Mouse (Mus musculus) liver, embryonic 14.5 days (tissue): ENCODE measurements around the gene Cryba4. TPM values are rescaled to one million over a fixed set of nuclear protein-coding genes. Genes with fewer than 3 reads are reported as not detected.
A peak's percentile ranks its signal among the peaks of the same experiment; 100 is the strongest.

Source experiments
- ATAC-seq: fragments of 200-750 bp; cut with Nextera tagmentation; 2 replicates; pipeline ENCODE4 v1.8.0; 2017; ENCODE audit warnings: moderate number of reproducible peaks, mild to moderate bottlenecking, moderate library complexity; ENCODE audit not compliant: insufficient read depth
- DNase-seq, 3 experiments: peaks; one replicate each; pipeline ENCODE4 v3.0.0-alpha.2; 2012 to 2013; ENCODE audit warnings: low read depth in 3 of 3, low spot score in 3 of 3
- H3K27ac ChIP-seq: fragments of 300-500 bp; sonication (generic); 2 replicates; pipeline ENCODE4 v1.5.1; 2014; ENCODE audit warnings: moderate library complexity, mild to moderate bottlenecking, control low read depth, inconsistent platforms
- H3K27me3 ChIP-seq: fragments of 300-500 bp; sonication (generic); 2 replicates; pipeline ENCODE4 v1.6.1; 2014; ENCODE audit warnings: mild to moderate bottlenecking, low read length, moderate library complexity; ENCODE audit not compliant: control insufficient read depth, insufficient read depth
- H3K36me3 ChIP-seq: fragments of 300-500 bp; sonication (generic); replicated peaks from 2 replicates; pipeline ENCODE4 v1.6.1; 2014; ENCODE audit warnings: low read depth; ENCODE audit not compliant: control insufficient read depth, insufficient read depth
- H3K4me1 ChIP-seq, 2 experiments: fragments of 200-500 bp in 1 of 2; fragments of 300-500 bp in 1 of 2; sonication (generic) in 1 of 2; replicated peaks; 2 replicates each; pipeline ENCODE4 v1.6.1; 2012 to 2014; ENCODE audit warnings: antibody characterized with exemption in 1 of 2, inconsistent platforms in 1 of 2, low read length in 1 of 2; ENCODE audit not compliant: control insufficient read depth in 2 of 2, insufficient read depth in 2 of 2
- H3K4me2 ChIP-seq: fragments of 300-500 bp; sonication (generic); 2 replicates; pipeline ENCODE4 v1.6.1; 2014; ENCODE audit warnings: low read depth, mild to moderate bottlenecking, control low read depth, moderate library complexity
- H3K4me3 ChIP-seq, 2 experiments: fragments of 200-500 bp in 1 of 2; fragments of 300-500 bp in 1 of 2; sonication (generic) in 1 of 2; 2 replicates each; pipeline ENCODE4 v1.5.1; 2012 to 2014; ENCODE audit warnings: low read depth in 2 of 2, low read length in 2 of 2, mild to moderate bottlenecking in 2 of 2, control low read depth in 1 of 2, inconsistent platforms in 1 of 2, moderate library complexity in 1 of 2; ENCODE audit not compliant: insufficient read depth in 1 of 2
- H3K9ac ChIP-seq: fragments of 300-500 bp; sonication (generic); replicated peaks from 2 replicates; pipeline ENCODE4 v1.6.1; 2014; ENCODE audit warnings: mild to moderate bottlenecking, control low read depth, moderate library complexity
- H3K9me3 ChIP-seq: fragments of 300-500 bp; sonication (generic); 2 replicates; pipeline ENCODE4 v1.6.1; 2016; ENCODE audit warnings: low read length, mixed read lengths; ENCODE audit not compliant: control insufficient read depth
- CTCF ChIP-seq: IDR thresholded peaks from 2 replicates; pipeline ENCODE4 v1.5.1; 2016; ENCODE audit warnings: antibody characterized with exemption, low read depth, control low read depth
- EP300 ChIP-seq: IDR thresholded peaks from 2 replicates; pipeline ENCODE4 v1.6.1; 2016; ENCODE audit warnings: antibody characterized with exemption, low read depth
- WGBS: fragments of 180-500 bp; shearing (Covaris S2); extraction: QIAGEN DNeasy Blood & Tissue Kit; methylation state at CpG from one replicate; pipeline ENCODE4 v1.1.7; 2014; ENCODE audit not compliant: insufficient replicate concordance; 5-methylcytosine and 5-hydroxymethylcytosine counted together
- polyA plus RNA-seq, 2 experiments: library from polyadenylated mRNA; depleted of rRNA in 1 of 2; stranded (reverse) in 1 of 2; unstranded in 1 of 2; fragments of >200 nt; fragmentation: Nextera tagmentation in 1 of 2; extraction: Ambion mirVana in 1 of 2; gene quantifications; 2 replicates each; pipeline versions ENCODE4 v1.2.1 to v1.2.3; 2012 to 2014

Gene Cryba4
- polyA plus RNA-seq, 2 experiments: 0.39 to 0.95 TPM

DNA sequence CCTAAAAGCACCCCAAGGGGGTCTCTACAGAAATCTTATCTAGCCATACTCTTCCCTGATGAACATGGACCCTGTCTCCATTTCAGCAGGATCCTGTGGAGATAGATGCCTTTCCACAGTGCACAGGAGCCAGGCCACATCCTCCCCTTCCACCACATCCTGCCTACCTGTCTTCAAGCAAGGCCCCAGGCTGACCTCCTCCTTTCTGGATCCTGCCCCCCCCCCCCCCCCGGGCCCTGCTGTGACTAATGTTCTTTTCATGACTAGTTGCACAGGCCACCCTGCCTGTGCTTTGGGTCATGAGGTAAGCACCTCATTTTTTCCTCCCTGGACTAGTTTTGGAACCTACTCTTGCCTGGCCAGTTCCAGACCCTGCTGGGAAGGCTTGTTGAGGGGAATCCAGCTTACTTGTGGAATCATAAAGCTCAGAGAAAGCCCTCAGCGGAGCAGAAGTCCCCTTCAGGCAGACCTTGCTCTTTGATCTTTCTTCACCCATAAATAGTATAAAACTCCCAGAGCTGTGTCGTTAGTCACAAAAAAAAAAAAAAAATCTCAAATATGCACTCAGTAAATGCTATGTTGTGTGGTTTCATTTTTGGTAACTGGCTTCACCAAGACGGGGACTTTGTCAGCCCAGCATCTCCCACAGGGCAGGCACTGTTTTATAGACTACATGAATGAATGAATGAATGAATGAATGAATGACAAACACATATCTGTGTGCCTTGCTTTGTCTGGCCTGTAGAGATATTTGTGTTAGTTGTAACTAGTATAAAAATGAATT lies 22.9 kb upstream of the Cryba4 start:
- H3K9ac ChIP-seq: no peak overlapping the region

DNA sequence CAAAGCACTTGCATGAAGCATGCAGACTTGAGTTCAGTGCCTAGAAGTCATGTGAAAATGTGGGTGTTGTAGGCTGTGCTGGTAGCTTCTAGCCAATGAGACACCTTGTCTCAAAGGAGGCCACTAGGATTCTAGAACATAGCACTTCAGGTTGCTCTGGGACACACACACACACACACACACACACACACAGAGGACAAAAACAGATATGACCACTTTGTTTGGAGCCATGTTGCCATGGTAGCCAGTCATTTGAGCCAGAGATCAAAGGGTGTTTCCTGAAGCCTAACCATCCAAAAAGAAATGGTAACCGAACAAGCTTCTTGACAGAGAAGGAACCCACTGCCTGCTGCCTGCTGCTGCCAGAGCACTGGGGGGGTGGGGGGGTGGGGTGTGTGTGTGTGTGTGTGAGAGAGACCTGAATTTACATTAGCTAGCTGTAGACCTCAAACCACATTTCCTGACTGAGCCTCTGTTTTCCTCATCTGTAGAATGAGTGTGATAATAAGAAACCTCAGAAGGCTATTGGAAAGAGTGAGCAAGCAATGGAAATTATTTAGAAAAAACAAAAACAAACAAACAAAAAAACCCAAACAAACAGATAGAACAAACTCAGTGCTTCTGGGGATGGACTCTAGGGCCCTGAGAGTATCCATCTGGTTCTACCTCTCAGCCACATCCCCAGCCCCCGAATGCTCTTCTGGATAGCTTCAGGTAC lies 21.6 kb upstream of the Cryba4 start:
- Histone ChIP-seq H3K4me2 (no peak overlapping the region), H3K27me3 (no peaks in the 10 kb centered on the region), H3K36me3 (no peaks in the 10 kb centered on the region), H3K9me3 (no peaks in the 10 kb centered on the region), H3K27ac (no peak overlapping the region), H3K9ac (no peak overlapping the region), H3K4me1 (peaks cover 13 to 17% of the 10 kb centered on the region in 2 experiments), H3K4me3 (no peak overlapping the region)
- DNase-seq: peak in 1 of 3 experiments; percentile 47
- no peak for ATAC-seq
- WGBS: 37% methylated on average over 2 of the region's 2 CpGs
- no peak for TF ChIP-seq CTCF
- TF ChIP-seq EP300: no peak

More for the DNA sequence above, 22.9 kb upstream of the Cryba4 start:
- H3K27me3 ChIP-seq: no peaks in the 10 kb centered on the region
- TF ChIP-seq EP300 (no peak), CTCF (no peak)
- peaks cover 16 to 30% of the 10 kb centered on the region in 2 experiments for H3K4me1 ChIP-seq
- WGBS: 45% methylated on average over 4 of the region's 4 CpGs
- DNase-seq (no peak), ATAC-seq (no peak)
- no peaks in the 10 kb centered on the region for H3K9me3 ChIP-seq
- H3K4me3 ChIP-seq: peak overlapping the region in 1 of 2 experiments; percentile 73; a peak in 2 of 4 replicates
- H3K27ac ChIP-seq: no peak overlapping the region
- peak overlapping the region; percentile 81 for H3K4me2 ChIP-seq
- no peaks in the 10 kb centered on the region for H3K36me3 ChIP-seq

GRCm38 (mm10) chr5:112272934-112273333 lies 20.6 kb upstream of the Cryba4 start:
- H3K9ac ChIP-seq: no peak overlapping the region
- peaks cover 10% of the 10 kb centered on the region in 2 experiments for H3K4me1 ChIP-seq
- no peak for TF ChIP-seq EP300
- no peak overlapping the region for H3K4me2 ChIP-seq
- DNase-seq: no peak
- H3K9me3 ChIP-seq: no peaks in the 10 kb centered on the region
- ATAC-seq: no peak
- H3K4me3 ChIP-seq: no peak overlapping the region
- no peak overlapping the region for H3K27ac ChIP-seq
- no peaks in the 10 kb centered on the region for H3K36me3 ChIP-seq
- no peaks in the 10 kb centered on the region for H3K27me3 ChIP-seq
- 55% methylated on average over 2 of the region's 2 CpGs for WGBS

GRCm38 (mm10) chr5:112270764-112271541 lies 18.6 kb upstream of the Cryba4 start:
- H3K4me1 ChIP-seq: peaks cover 4 to 13% of the 10 kb centered on the region in 2 experiments
- no peak overlapping the region for H3K4me3 ChIP-seq
- H3K27me3 ChIP-seq: no peaks in the 10 kb centered on the region
- H3K9ac ChIP-seq: no peak overlapping the region
- H3K27ac ChIP-seq: no peak overlapping the region
- 36% methylated on average over 24 of the region's 24 CpGs for WGBS
- TF ChIP-seq CTCF: no peak
- no peak for TF ChIP-seq EP300
- no peaks in the 10 kb centered on the region for H3K36me3 ChIP-seq
- no peaks in the 10 kb centered on the region for H3K9me3 ChIP-seq
- H3K4me2 ChIP-seq: no peak overlapping the region
- no peak for DNase-seq
- ATAC-seq: no peak
